Mouse (Mus musculus) C2C12 (cell line): Measurements from ENCODE around the gene Ctsa. TPM values are rescaled to one million over a fixed set of nuclear protein-coding genes. Genes with fewer than 3 reads are reported as not detected.

Experiments used
- H3K27me3 ChIP-seq: one replicate; pipeline ENCODE4 v1.6.1; 2011; ENCODE audit not compliant: control insufficient read depth, insufficient read depth, insufficient read length
- H3K36me3 ChIP-seq: one replicate; pipeline ENCODE4 v1.6.1; 2011; ENCODE audit not compliant: control insufficient read depth, insufficient read depth
- H3K4me3 ChIP-seq: one replicate; pipeline ENCODE4 v1.5.1; 2011; ENCODE audit warnings: mild to moderate bottlenecking, control low read depth; ENCODE audit not compliant: poor library complexity, insufficient read depth, severe bottlenecking
- H3K79me2 ChIP-seq: one replicate; pipeline ENCODE4 v1.6.1; 2011; ENCODE audit not compliant: control insufficient read depth, insufficient read depth
- H3K79me3 ChIP-seq: one replicate; pipeline ENCODE4 v1.6.1; 2011; ENCODE audit warnings: low read depth, control low read depth
- H3ac ChIP-seq: one replicate; pipeline ENCODE3; 2011; ENCODE audit warnings: low read depth; ENCODE audit not compliant: control insufficient read depth, insufficient read length
- CEBPB ChIP-seq: IDR thresholded peaks from one replicate; pipeline ENCODE4 v1.6.1; 2011; ENCODE audit warnings: low read depth, mild to moderate bottlenecking, control low read depth, moderate library complexity
- CTCF ChIP-seq: IDR thresholded peaks from one replicate; pipeline ENCODE4 v1.5.1; 2011; ENCODE audit not compliant: control insufficient read depth, insufficient read depth, insufficient read length
- FOSL1 ChIP-seq: IDR thresholded peaks from one replicate; pipeline ENCODE4 v1.8.0; 2011; ENCODE audit warnings: mild to moderate bottlenecking, low read length; ENCODE audit not compliant: poor library complexity, insufficient read depth, severe bottlenecking
- MAX ChIP-seq: IDR thresholded peaks from one replicate; pipeline ENCODE4 v1.6.1; 2011; ENCODE audit warnings: mild to moderate bottlenecking, control low read depth
- MYOD1 ChIP-seq: IDR thresholded peaks from one replicate; pipeline ENCODE4 v1.6.1; 2011; ENCODE audit warnings: low read depth; ENCODE audit not compliant: control insufficient read depth, insufficient read length
- MYOG ChIP-seq: IDR thresholded peaks from one replicate; pipeline ENCODE4 v1.6.1; 2011; ENCODE audit not compliant: control insufficient read depth, insufficient read length; ENCODE audit errors: extremely low read depth
- USF1 ChIP-seq: IDR thresholded peaks from one replicate; pipeline ENCODE4 v1.6.1; 2011; ENCODE audit warnings: low read depth, mild to moderate bottlenecking, control low read depth, moderate library complexity
- polyA plus RNA-seq: library from polyadenylated mRNA; unstranded; fragments of >200 nt; fragmentation: generic; extraction: Trizol; gene quantifications from one replicate; pipeline ENCODE4 v1.2.1, GENCODE M21; 2012; ENCODE audit warnings: missing spikeins

The Ctsa gene
- polyA plus RNA-seq, 1 experiment = 160 TPM

DNA sequence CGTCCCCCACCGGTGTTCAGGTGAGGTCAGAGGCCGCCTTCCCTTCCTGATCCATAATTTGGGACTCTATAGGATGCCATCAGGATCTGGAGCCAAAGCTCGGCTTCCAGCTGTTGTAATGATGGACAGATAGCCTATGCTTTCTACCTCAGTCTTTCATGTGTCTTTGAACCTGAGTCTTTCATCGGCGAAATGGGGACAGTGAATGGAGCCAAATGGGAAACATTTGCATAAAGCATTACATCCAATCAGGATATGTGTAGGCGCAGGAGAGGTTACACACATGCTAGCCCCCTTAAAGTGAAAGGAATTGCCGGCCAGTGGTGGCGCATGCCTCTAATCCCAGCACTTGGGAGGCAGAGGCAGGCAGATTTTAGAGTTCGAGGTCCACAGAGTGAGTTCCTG lies 9.5 kb upstream of the Ctsa start:
- peaks cover 28% of the 10 kb centered on the region for H3K79me2 ChIP-seq
- peaks cover 42% of the 10 kb centered on the region for H3K36me3 ChIP-seq
- no peaks in the 10 kb centered on the region for H3K27me3 ChIP-seq
- peaks cover 7% of the 10 kb centered on the region for H3K79me3 ChIP-seq
- peak overlapping the region; percentile 69 for H3ac ChIP-seq
- H3K4me3 ChIP-seq = peak overlapping the region; percentile 89
- TF ChIP-seq MYOG (no peak), CTCF (no peak), MAX (peak; percentile 53), CEBPB (no peak), MYOD1 (no peak), FOSL1 (no peak)

DNA sequence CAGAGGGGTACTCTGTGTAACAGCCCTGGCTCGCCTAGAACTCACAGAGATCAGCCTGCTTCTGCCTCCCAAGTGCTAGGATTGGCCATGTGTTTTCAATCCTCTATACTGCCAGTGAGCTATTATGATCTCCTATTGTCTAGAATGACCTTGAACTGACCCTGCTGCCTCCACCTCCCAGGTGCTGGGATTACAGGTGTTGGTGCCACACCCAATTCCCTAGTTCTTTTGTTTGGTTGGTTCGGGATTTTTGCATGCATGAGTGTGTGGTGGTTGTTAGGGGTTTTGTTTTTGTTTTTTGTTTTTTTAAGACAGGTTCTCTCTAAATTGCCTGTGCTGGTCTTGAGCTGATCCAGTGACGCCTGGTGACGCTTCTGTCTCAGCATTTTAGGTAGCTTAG lies 8.7 kb upstream of the Ctsa start:
- peaks cover 42% of the 10 kb centered on the region for H3K36me3 ChIP-seq
- TF ChIP-seq CEBPB = no peak
- no peak for TF ChIP-seq MYOD1
- no peak for TF ChIP-seq MYOG
- TF ChIP-seq USF1 = no peak
- TF ChIP-seq CTCF = no peak
- TF ChIP-seq FOSL1 = no peak
- TF ChIP-seq MAX = no peak
- peaks cover 7% of the 10 kb centered on the region for H3K79me3 ChIP-seq
- no peak overlapping the region for H3K4me3 ChIP-seq
- H3ac ChIP-seq = no peak overlapping the region
- peaks cover 28% of the 10 kb centered on the region for H3K79me2 ChIP-seq
- H3K27me3 ChIP-seq = no peaks in the 10 kb centered on the region

DNA sequence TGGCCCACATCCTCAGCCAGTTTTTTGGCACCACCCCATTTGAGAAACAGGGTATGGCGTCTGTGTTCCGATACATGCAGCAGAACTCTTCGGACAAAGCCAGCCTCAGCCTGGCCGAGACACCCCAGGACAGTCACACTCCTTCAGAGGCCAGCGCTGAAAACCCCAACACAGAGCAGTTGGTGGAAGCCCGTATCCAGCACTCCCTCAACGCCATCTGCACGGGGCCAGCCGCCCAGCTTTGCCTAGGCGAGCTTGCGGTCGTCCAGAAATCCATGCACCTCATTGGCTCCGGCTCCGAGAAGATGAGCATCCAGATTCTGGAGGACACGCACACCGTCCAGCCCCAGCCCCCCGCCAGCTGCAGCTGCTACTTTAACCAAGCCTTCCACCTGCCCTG lies 7.2 kb upstream of the Ctsa start:
- Histone ChIP-seq H3K27me3 (no peaks in the 10 kb centered on the region), H3K79me3 (peaks cover 7% of the 10 kb centered on the region), H3K79me2 (peaks cover 28% of the 10 kb centered on the region), H3ac (no peak overlapping the region), H3K4me3 (no peak overlapping the region), H3K36me3 (peaks cover 36% of the 10 kb centered on the region)
- TF ChIP-seq CEBPB (no peak), USF1 (no peak), MYOG (no peak), FOSL1 (no peak), CTCF (no peak), MAX (no peak), MYOD1 (no peak)

DNA sequence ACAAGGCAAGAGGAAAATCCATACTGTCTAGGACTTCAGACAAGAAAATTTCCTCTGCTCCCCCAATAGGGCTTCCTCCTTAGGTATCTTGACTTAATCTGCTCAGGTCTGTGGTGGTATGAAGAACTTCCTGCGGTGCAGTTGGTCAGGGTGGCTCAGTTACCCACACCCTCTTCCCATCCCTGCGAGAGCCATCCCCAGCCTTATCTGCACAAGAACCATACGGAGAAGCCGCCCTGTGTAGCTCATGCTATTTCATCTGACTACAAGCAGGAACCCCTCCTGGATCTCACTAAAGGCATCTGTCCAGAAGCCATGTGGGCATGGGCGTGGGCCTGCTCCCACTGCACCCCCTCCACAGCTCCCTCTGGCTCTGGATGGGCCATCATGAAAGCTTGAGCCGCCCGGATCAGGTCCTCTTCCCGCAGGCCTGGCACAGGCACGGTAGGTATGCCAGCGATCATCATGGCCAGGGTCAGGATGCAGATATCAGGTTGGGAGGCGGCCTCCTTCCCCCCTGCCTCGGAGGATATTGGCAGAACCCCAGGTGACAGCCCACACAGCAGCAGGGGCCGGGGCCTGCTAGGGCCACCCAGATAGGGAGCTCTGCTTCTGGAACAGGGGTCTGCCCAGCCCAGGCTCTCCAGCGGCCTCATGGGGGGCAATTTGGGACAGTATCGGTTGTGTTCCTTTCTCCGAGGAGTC lies 5.4 kb upstream of the Ctsa start:
- Histone ChIP-seq H3K4me3 (no peak overlapping the region), H3ac (no peak overlapping the region), H3K79me2 (peaks cover 28% of the 10 kb centered on the region), H3K36me3 (peaks cover 35% of the 10 kb centered on the region), H3K27me3 (no peaks in the 10 kb centered on the region), H3K79me3 (peaks cover 7% of the 10 kb centered on the region)
- TF ChIP-seq MAX (no peak), FOSL1 (no peak), CEBPB (no peak), USF1 (no peak), CTCF (no peak), MYOD1 (no peak), MYOG (no peak)

DNA sequence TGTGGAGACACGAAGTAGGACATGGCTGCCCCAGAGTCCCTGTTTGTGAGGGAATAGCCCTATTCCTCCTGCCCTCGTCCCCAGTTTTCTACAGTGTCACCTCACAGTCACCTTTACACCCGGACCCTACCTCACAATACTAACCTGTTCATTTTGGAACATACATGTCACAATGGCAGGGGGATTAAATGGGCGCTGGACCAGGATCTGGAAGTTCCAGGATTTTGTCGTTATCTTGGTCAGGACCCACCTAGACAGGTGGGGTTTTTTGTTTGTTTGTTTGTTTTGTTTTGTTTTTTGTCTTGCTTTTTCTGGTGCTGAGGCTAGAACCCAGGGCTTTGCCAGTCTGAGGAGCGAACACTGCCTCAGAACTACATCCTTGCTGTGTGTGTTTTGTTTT lies 4.2 kb upstream of the Ctsa start, which contains the start of gene Spata25:
TSS of gene Spata25 (minus strand) at position 101 of the 400 bp plus-strand sequence.
- no peak within 1 kb of the TSS for H3K4me3 ChIP-seq
- peaks cover 7% of the 10 kb centered on the region for H3K79me3 ChIP-seq
- H3K79me2 ChIP-seq = peaks cover 28% of the 10 kb centered on the region
- no peaks in the 10 kb centered on the region for H3K27me3 ChIP-seq
- no peak within 1 kb of the TSS for H3ac ChIP-seq
- peaks cover 35% of the 10 kb centered on the region for H3K36me3 ChIP-seq
- TF ChIP-seq USF1 (no peak), FOSL1 (no peak), MYOG (no peak), CTCF (no peak), MYOD1 (no peak), MAX (no peak), CEBPB (no peak)

DNA sequence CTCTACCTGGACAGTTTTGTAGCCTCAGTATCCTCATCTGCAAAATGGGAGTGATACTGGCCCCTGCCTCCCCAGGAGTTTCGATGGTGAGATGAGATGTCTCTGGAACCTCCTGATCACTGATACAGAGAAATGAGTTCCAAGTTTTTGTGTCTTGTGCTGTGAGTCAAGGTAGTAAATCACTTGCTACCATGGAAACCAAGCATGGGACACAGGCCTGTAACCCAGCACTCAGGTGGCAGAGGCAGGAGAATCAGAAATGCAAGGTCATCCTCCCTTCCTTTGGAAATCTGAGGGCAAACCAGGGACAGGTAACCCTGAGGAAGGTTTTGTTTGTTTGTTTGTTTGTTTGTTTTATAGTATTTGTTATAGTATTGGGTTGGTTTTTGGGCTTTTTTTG lies 3.6 kb upstream of the Ctsa start:
- H3ac ChIP-seq = no peak overlapping the region
- no peak overlapping the region for H3K4me3 ChIP-seq
- H3K36me3 ChIP-seq = peaks cover 35% of the 10 kb centered on the region
- no peaks in the 10 kb centered on the region for H3K27me3 ChIP-seq
- peaks cover 26% of the 10 kb centered on the region for H3K79me2 ChIP-seq
- peaks cover 3% of the 10 kb centered on the region for H3K79me3 ChIP-seq
- TF ChIP-seq MYOD1 (no peak), FOSL1 (no peak), MYOG (no peak), CEBPB (no peak), MAX (no peak), USF1 (no peak), CTCF (no peak)
